ENCODE assay signal across 8 mouse cellular contexts in genomic region chr2:156726344-156726743, GRCm38 (mm10). TPM values are rescaled to one million over a fixed set of nuclear protein-coding genes. Genes with fewer than 3 reads are reported as not detected.
DNase-seq lines count a peak whose midpoint lies in the region; ATAC-seq and TF ChIP-seq lines count a peak whose summit lies in the region.

No protein-coding gene starts in this region.

- H3K27me3 ChIP-seq in forebrain, embryonic 15.5 days, result no peaks in the 10 kb centered on the region
- no peaks in the 10 kb centered on the region for H3K27me3 ChIP-seq in lung, postnatal 0 days (replicated peaks; ENCODE audit: insufficient read depth, low read length)
- no peaks in the 10 kb centered on the region for H3K27me3 ChIP-seq in liver, embryonic 11.5 days (replicated peaks; ENCODE audit: control insufficient read depth, insufficient read depth, low read length)

- peak; percentile 42; the same call in 1 of the 2 replicates for ATAC-seq in forebrain, embryonic 15.5 days (replicated peaks)
- peak; percentile 74 for ATAC-seq in lung, postnatal 0 days
- no peak for ATAC-seq in liver, embryonic 11.5 days (replicated peaks; ENCODE audit: low FRiP score)

- peaks cover 3% of the 10 kb centered on the region; the same call in 1 of the 2 replicates for H3K36me3 ChIP-seq in forebrain, embryonic 15.5 days
- no peaks in the 10 kb centered on the region for H3K36me3 ChIP-seq in lung, postnatal 0 days (ENCODE audit: insufficient read depth, low read length)
- H3K36me3 ChIP-seq in liver, embryonic 11.5 days (ENCODE audit: control insufficient read depth, insufficient read depth, low read length), result no peaks in the 10 kb centered on the region; the same call in 1 of the 2 replicates

- peaks cover 82% of the 10 kb centered on the region for H3K4me1 ChIP-seq in forebrain, embryonic 15.5 days
- peaks cover 35% of the 10 kb centered on the region for H3K4me1 ChIP-seq in lung, postnatal 0 days (ENCODE audit: insufficient read depth, low read depth, low read length)
- H3K4me1 ChIP-seq in liver, embryonic 11.5 days (replicated peaks; ENCODE audit: control insufficient read depth, insufficient read depth, low read length), result peaks cover 46% of the 10 kb centered on the region

- H3K9ac ChIP-seq in forebrain, embryonic 15.5 days (replicated peaks), result peak overlapping the region; percentile 25
- H3K9ac ChIP-seq in lung, postnatal 0 days (replicated peaks; ENCODE audit: low read depth), result no peak overlapping the region
- no peak overlapping the region for H3K9ac ChIP-seq in liver, embryonic 11.5 days (ENCODE audit: low read depth, low read length)

- H3K9me3 ChIP-seq in forebrain, embryonic 15.5 days, result no peaks in the 10 kb centered on the region
- no peaks in the 10 kb centered on the region for H3K9me3 ChIP-seq in lung, postnatal 0 days (ENCODE audit: low read length)
- H3K9me3 ChIP-seq in liver, embryonic 11.5 days (ENCODE audit: control insufficient read depth, low read length), result no peaks in the 10 kb centered on the region

- TF ChIP-seq EP300 in lung, postnatal 0 days (IDR thresholded peaks at IDR 0.05), result peak; percentile 33; the same call in 1 of the 2 replicates

- peak overlapping the region; percentile 78 for H3K27ac ChIP-seq in forebrain, embryonic 15.5 days (replicated peaks)
- peak overlapping the region; percentile 81 for H3K27ac ChIP-seq in lung, postnatal 0 days (ENCODE audit: low read length)
- no peak overlapping the region for H3K27ac ChIP-seq in liver, embryonic 11.5 days (ENCODE audit: low read depth, low read length)

- peak overlapping the region; percentile 4; the same call in 1 of the 2 replicates for H3K4me3 ChIP-seq in forebrain, embryonic 15.5 days
- H3K4me3 ChIP-seq in lung, postnatal 0 days (ENCODE audit: low read depth, low read length), result no peak overlapping the region
- H3K4me3 ChIP-seq in liver, embryonic 11.5 days (ENCODE audit: low read depth, low read length), result no peak overlapping the region

- WGBS in forebrain, embryonic 15.5 days, result 8% methylated on average over 7 of the region's 7 CpGs
- 8% methylated on average over 7 of the region's 7 CpGs for WGBS in lung, postnatal 0 days
- WGBS in liver, embryonic 11.5 days, result 50% methylated on average over 7 of the region's 7 CpGs

- peak; percentile 59 for DNase-seq in right cerebral cortex, adult 18-20 months
- no peak for DNase-seq in right cerebral cortex, postnatal 14 days
- peak; percentile 93 for DNase-seq in lung, postnatal 0 days (ENCODE audit: low spot score)
- no peak for DNase-seq in liver, embryonic 11.5 days (ENCODE audit: low spot score)
- no peak for DNase-seq in cerebellum, adult 9-11 months
- DNase-seq in layer of hippocampus, postnatal 14 days (ENCODE audit: low spot score in 2 of 2), result no peak
- no peak for DNase-seq in kidney, adult 8-10 months

- peak overlapping the region; percentile 38 for H3K4me2 ChIP-seq in forebrain, embryonic 15.5 days (replicated peaks)
- peak overlapping the region; percentile 32 for H3K4me2 ChIP-seq in lung, postnatal 0 days (replicated peaks; ENCODE audit: low read depth, low read length)
- no peak overlapping the region for H3K4me2 ChIP-seq in liver, embryonic 11.5 days

- no peak for TF ChIP-seq CTCF in lung, postnatal 0 days (IDR thresholded peaks at IDR 0.05)

RNA-seq across cellular contexts. Expression of gene Myl9, which starts 48.9 kb away (rescaled TPM):
- 32.2 and 34.2 TPM in 2 replicates for polyA plus RNA-seq in forebrain, embryonic 15.5 days (2015; fragmentation: Nextera tagmentation; extraction: Ambion mirVana)
- 222 and 240 TPM in 2 replicates for polyA plus RNA-seq in lung, postnatal 0 days (2015; fragmentation: Nextera tagmentation; extraction: Ambion mirVana)
- polyA plus RNA-seq in liver, embryonic 11.5 days (2014; fragmentation: Nextera tagmentation; extraction: Ambion mirVana), result 98.9 and 115 TPM in 2 replicates
- total RNA-seq in layer of hippocampus, postnatal 14 days (2021), result 10 to 100 TPM; 22.3 to 24.9 TPM

Comparison
In these comparisons a context has a peak if more than half of its experiments do, and no peak if none do; other contexts are left out.
1. DNase-seq: peak in right cerebral cortex, adult 18-20 months (single experiment) and lung, postnatal 0 days (single experiment); none in right cerebral cortex, postnatal 14 days (single experiment), liver, embryonic 11.5 days (single experiment), cerebellum, adult 9-11 months (single experiment), layer of hippocampus, postnatal 14 days (0 of 2) and kidney, adult 8-10 months (0 of 2).